Mouse (Mus musculus): Measurements from ENCODE around the gene Dusp5. TPM values are rescaled to one million over a fixed set of nuclear protein-coding genes. Genes with fewer than 3 reads are reported as not detected.
"Not testable (repeated sequence)": the region's sequence is repeated elsewhere in the genome, so short reads cannot be mapped to it uniquely, and the experiment has no call there.

Dusp5 gene
- polyA plus RNA-seq, 1 experiment from 2014 or later, result 2.6 TPM

- no peak overlapping the region for H3K27ac ChIP-seq
- no peak overlapping the region for H3K4me2 ChIP-seq
- ATAC-seq (ENCODE audit: low read depth) (no peak), DNase-seq (peak; percentile 21)
- no peaks in the 10 kb centered on the region for H3K36me3 ChIP-seq
- H3K4me1 ChIP-seq (replicated peaks), result peaks cover 9% of the 10 kb centered on the region
- no peak overlapping the region for H3K4me3 ChIP-seq (replicated peaks)
- H3K9me3 ChIP-seq (replicated peaks), result no peaks in the 10 kb centered on the region
- no peaks in the 10 kb centered on the region for H3K27me3 ChIP-seq
- no peak overlapping the region for H3K9ac ChIP-seq
- WGBS (ENCODE audit: insufficient replicate concordance), result 10% methylated on average over 8 of the region's 8 CpGs
These were observed 49.8 kb downstream of the Dusp5 start for GRCm38 (mm10) chr19:53578597-53579252.

DNA sequence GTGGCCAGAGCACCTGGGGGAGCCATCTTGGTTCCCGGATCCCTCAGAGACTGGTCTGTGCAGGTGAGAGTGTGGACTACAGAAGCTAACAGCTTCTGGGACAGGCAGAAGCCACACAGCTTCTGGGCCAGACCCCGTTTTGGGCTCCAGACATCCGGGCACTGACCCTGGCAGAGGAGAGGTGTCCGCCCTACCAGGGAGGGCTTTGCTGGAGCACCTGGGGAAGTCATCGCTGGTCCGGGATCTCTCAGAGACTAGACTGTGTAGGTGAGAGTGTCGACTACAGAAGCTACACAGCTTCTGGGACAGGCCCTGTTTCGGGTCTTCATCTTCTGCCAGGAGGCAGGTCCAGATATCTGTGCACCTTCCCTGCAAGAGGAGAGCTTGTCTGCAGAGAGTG, 51.4 kb downstream of the Dusp5 start:
- H3K4me2 ChIP-seq; DNase-seq; H3K4me3 ChIP-seq (replicated peaks); H3K27me3 ChIP-seq; H3K36me3 ChIP-seq; ATAC-seq (ENCODE audit: low read depth); H3K27ac ChIP-seq; H3K4me1 ChIP-seq (replicated peaks); H3K9ac ChIP-seq: not testable (repeated sequence)
- peaks cover 13% of the 10 kb centered on the region for H3K9me3 ChIP-seq (replicated peaks)
- WGBS (ENCODE audit: insufficient replicate concordance), result 66% methylated on average over 8 of the region's 8 CpGs

GRCm38 (mm10) chr19:53587686-53588085, 58.8 kb downstream of the Dusp5 start:
- H3K4me3 ChIP-seq (replicated peaks); H3K36me3 ChIP-seq; H3K4me1 ChIP-seq (replicated peaks); DNase-seq; H3K4me2 ChIP-seq; H3K9ac ChIP-seq; H3K27me3 ChIP-seq; ATAC-seq (ENCODE audit: low read depth); H3K27ac ChIP-seq: not testable (repeated sequence)
- peaks cover 13% of the 10 kb centered on the region for H3K9me3 ChIP-seq (replicated peaks)
- WGBS (ENCODE audit: insufficient replicate concordance), result 78% methylated on average over 3 of the region's 3 CpGs

- not testable (repeated sequence) for H3K4me1 ChIP-seq (replicated peaks); H3K4me3 ChIP-seq (replicated peaks); ATAC-seq (ENCODE audit: low read depth); H3K4me2 ChIP-seq; H3K27ac ChIP-seq; H3K27me3 ChIP-seq; H3K36me3 ChIP-seq; H3K9ac ChIP-seq; DNase-seq
- WGBS (ENCODE audit: insufficient replicate concordance), result 92% methylated on average over 7 of the region's 7 CpGs
- peaks cover 12% of the 10 kb centered on the region for H3K9me3 ChIP-seq (replicated peaks)
These were observed 60.1 kb downstream of the Dusp5 start, which contains the start of gene Nutf2-ps1 for GRCm38 (mm10) chr19:53588968-53589367. Gene Nutf2-ps1 (minus strand): TSS chr19:53589068.

Other genes starting within 250 kb of the Dusp5 start
- gene Mxi1, start 218.6 kb upstream of the Dusp5 start, polyA plus RNA-seq (2015; fragmentation: Nextera tagmentation; extraction: Ambion mirVana), result 31.0 and 33.3 TPM in 2 replicates
- not detected in 2 replicates for gene Gm10197, start 157.3 kb upstream of the Dusp5 start, polyA plus RNA-seq (2015; fragmentation: Nextera tagmentation; extraction: Ambion mirVana)
- 28.0 and 31.0 TPM in 2 replicates for gene Smndc1, start 138.5 kb upstream of the Dusp5 start, polyA plus RNA-seq (2015; fragmentation: Nextera tagmentation; extraction: Ambion mirVana)
- 256 and 281 TPM in 2 replicates for gene Nutf2-ps1, start 60.0 kb downstream of the Dusp5 start, polyA plus RNA-seq (2015; fragmentation: Nextera tagmentation; extraction: Ambion mirVana)
- 45.0 and 53.4 TPM in 2 replicates for gene Smc3, start 71.3 kb downstream of the Dusp5 start, polyA plus RNA-seq (2015; fragmentation: Nextera tagmentation; extraction: Ambion mirVana)
- 0.05 and 0.33 TPM in 2 replicates for gene Rbm20, start 148.2 kb downstream of the Dusp5 start, polyA plus RNA-seq (2015; fragmentation: Nextera tagmentation; extraction: Ambion mirVana)

All from liver, embryonic 13.5 days (tissue).